ENCODE assay signal across 28 mouse cellular contexts in the genomic region with DNA sequence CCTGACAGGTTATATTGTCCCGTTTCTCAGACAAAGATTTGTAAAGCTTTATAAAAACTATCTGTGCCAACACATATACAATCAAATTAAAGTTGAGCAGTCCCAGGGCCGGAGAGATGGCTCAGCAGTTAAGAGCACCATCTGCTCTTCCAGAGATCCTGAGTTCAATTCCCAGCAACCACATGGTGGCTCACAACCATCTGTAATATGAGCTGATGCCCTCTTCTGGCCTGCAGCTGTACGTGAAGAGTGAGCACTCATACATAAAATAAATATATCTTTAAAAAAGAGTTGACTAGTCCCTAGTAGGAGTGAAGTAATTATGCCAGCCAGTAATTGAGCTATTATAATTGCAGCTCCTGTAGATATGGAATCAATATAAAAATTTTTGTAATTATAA. TPM values are rescaled to one million over a fixed set of nuclear protein-coding genes. Genes with fewer than 3 reads are reported as not detected.
"Had no signal": no experiment of that assay in that cellular context is flagged by ENCODE, and none has a peak within 500 bp of the region (broad histone marks: within the 10 kb centered on the region; RNA-seq: fewer than 3 reads in every experiment).

No protein-coding gene starts in this region.

- H3K36me3 ChIP-seq: kidney, embryonic 15.5 days; limb, embryonic 10.5 days; limb, embryonic 13.5 days; liver, embryonic 15.5 days; neural tube, embryonic 12.5 days; neural tube, embryonic 15.5 days; stomach, embryonic 15.5 days had no signal

- H3K4me2 ChIP-seq: kidney, embryonic 15.5 days; limb, embryonic 13.5 days; liver, embryonic 15.5 days; midbrain, embryonic 11.5 days; neural tube, embryonic 12.5 days; neural tube, embryonic 15.5 days; stomach, embryonic 15.5 days had no signal

- H3K9me3 ChIP-seq: kidney, embryonic 15.5 days; limb, embryonic 10.5 days; limb, embryonic 13.5 days; liver, embryonic 15.5 days; neural tube, embryonic 12.5 days; neural tube, embryonic 15.5 days; stomach, embryonic 15.5 days had no signal

- H3K27ac ChIP-seq: kidney, embryonic 15.5 days; limb, embryonic 10.5 days; limb, embryonic 13.5 days; liver, embryonic 15.5 days; neural tube, embryonic 12.5 days; neural tube, embryonic 15.5 days; stomach, embryonic 15.5 days had no signal

- DNase-seq: kidney, adult 8-10 months; kidney, postnatal 14 days; kidney, postnatal 4 days; lung, adult 2 months; lung, postnatal 14 days; lung, postnatal 4 days; midbrain, embryonic 14.5 days; retina, postnatal 1 day; right cerebral cortex, postnatal 25 days; spleen, adult 18-20 months; thymus, adult 18-20 months; thymus, postnatal 14 days; thymus, postnatal 4 days had no signal

- H3K4me3 ChIP-seq: kidney, embryonic 15.5 days; limb, embryonic 10.5 days; limb, embryonic 13.5 days; liver, embryonic 15.5 days; neural tube, embryonic 12.5 days; neural tube, embryonic 15.5 days; stomach, embryonic 15.5 days had no signal

- H3K9ac ChIP-seq: kidney, embryonic 15.5 days; limb, embryonic 13.5 days; liver, embryonic 15.5 days; neural tube, embryonic 12.5 days; neural tube, embryonic 15.5 days; stomach, embryonic 15.5 days had no signal

RNA-seq across cellular contexts. Expression of gene Meiob, which starts 3.6 kb away (rescaled TPM):
- total RNA-seq: layer of hippocampus, adult 18-20 months; layer of hippocampus, postnatal 14 days; left cerebral cortex, adult 8-10 months; left cerebral cortex, postnatal 25 days; megakaryocyte progenitor cell, adult 5-6 weeks had no signal
- polyA plus RNA-seq: kidney, embryonic 15.5 days; limb, embryonic 10.5 days; limb, embryonic 13.5 days; lung, adult 2 months; lung, embryonic 16.5 days; midbrain, embryonic 11.5 days; midbrain, embryonic 14.5 days; neural tube, embryonic 12.5 days; neural tube, embryonic 15.5 days had no signal

RNA-seq across cellular contexts. Expression of gene Hs3st6, which starts 47.7 kb away (rescaled TPM):
- total RNA-seq: layer of hippocampus, postnatal 14 days; megakaryocyte progenitor cell, adult 5-6 weeks; megakaryocyte-erythroid progenitor cell, adult 5-6 weeks had no signal
- polyA plus RNA-seq: midbrain, embryonic 14.5 days had no signal
